Mouse (Mus musculus) erythroid progenitor cell, adult 5-6 weeks (primary cell): Measurements from ENCODE around the gene Slc38a3. TPM values are rescaled to one million over a fixed set of nuclear protein-coding genes. Genes with fewer than 3 reads are reported as not detected.

ENCODE experiments used
- ATAC-seq: replicated peaks from 2 replicates; pipeline ENCODE4 v1.8.0; 2016; ENCODE audit warnings: moderate number of reproducible peaks, mild to moderate bottlenecking, moderate TSS enrichment, inconsistent platforms; ENCODE audit not compliant: poor library complexity, low FRiP score, severe bottlenecking
- total RNA-seq, 2 experiments: library from RNA; stranded (forward) in 1 of 2; stranded (reverse) in 1 of 2; fragments of 150-400 nt in 1 of 2; fragments of 186-747, 209-891 nt in 1 of 2; gene quantifications; 2 replicates each; pipeline versions ENCODE4 v1.2.3 to v1.2.4; 2015 to 2017; ENCODE audit warnings: low replicate concordance in 2 of 2

Gene Slc38a3
- total RNA-seq (2015; ENCODE audit: low replicate concordance) (not detected in 2 replicates), total RNA-seq (2017; ENCODE audit: low replicate concordance) (not detected in 2 replicates)

DNA sequence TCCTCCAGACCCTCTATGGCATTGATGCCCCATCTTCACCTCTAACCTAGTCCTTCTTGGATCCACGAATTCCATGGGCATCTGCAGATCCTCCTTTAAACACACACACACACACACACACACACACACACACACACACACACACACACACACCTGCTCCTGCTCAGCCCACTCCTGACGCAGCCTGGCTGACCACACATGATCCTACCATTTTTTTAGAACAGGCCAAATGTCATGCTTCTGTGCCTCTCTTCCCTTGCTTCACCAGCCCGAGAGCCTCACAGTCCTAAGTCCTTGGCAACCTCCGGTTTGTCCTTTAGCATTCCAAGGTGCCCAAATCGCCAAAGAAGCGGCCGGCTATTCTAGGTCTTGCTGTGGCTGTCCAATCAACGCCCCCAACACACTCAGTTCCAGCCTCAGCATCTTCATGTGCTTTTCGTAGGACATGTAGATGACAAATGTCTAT, at the start of gene Slc38a3:
Gene Slc38a3 (minus strand): TSS at position 51 of the 466 bp plus-strand sequence.
- no peak for ATAC-seq

DNA sequence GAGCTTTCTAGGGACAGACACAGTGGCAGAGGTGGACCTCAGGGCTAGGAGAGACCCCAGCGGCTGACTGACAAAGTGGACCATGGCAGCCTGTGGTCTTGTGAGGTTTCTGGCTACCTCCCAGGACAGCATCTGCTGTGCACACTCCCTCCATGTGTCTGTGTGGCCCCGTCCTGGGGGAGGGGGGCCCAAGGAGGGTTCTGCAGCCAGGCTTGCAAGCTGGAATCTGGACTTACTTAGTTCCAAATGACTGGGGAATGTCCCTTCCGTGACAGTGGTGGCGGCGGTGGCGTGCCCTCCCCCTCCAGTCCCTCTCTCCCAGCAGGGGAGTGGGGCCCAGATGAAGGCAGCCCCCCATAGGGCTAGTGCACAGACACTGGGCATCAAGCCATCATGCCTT, 47.6 kb upstream of the Slc38a3 start:
- ATAC-seq: no peak

DNA sequence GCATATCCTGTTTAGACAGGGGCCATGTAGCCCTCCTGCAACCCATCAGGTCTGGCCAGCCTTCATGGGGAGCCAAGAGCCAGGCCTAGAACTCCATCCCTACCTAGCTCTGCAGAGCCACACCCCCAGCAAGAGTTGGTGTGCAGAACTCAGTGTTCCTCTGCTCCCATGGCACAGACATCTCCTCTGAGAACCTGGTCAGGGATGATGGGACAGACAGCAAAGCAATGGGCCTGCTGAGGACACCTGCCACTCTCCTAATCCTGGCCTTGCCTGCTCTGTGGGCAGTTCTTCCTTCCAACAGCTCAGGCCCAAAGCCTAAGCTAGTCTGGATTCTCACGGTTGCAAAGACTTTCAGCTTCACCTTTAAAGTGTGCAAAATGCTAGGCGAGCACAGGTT, 46.3 kb upstream of the Slc38a3 start:
- ATAC-seq: no peak

DNA sequence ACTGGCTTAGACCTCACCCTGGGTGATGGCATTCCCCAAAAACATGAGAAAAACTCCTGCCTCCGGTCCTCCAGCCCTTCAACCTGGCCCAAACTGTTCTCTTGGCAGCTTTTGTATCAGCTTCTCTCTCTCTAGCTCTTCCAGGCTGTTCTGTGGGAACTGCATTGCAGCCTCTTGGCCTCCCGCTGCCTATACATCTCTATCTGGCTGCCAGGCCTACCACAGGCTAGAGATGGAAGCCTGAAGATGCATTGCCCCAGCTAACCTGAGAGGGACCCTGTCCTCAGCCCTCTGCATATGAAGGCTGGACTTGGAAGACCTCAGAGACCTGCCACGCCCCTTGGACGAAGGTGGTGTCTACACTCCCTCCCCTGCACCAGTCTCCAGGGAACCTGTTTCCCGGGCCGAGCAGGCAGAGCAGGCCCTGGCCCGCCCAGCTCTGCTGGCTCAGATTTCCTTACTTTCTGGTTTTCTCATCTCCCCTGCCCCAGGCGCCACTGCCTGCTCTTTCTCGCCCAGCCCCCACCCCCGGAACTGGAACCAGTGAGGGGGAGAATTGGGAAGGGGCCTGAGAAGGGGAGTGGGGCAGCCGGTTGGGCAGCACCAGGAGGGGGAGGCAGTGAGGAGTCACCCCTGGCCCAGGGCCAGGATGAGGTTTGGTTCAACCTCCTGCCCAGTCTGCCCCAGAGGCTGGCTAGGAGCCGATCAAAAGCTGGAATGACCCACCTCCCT, 45.1 kb upstream of the Slc38a3 start:
- no peak for ATAC-seq

DNA sequence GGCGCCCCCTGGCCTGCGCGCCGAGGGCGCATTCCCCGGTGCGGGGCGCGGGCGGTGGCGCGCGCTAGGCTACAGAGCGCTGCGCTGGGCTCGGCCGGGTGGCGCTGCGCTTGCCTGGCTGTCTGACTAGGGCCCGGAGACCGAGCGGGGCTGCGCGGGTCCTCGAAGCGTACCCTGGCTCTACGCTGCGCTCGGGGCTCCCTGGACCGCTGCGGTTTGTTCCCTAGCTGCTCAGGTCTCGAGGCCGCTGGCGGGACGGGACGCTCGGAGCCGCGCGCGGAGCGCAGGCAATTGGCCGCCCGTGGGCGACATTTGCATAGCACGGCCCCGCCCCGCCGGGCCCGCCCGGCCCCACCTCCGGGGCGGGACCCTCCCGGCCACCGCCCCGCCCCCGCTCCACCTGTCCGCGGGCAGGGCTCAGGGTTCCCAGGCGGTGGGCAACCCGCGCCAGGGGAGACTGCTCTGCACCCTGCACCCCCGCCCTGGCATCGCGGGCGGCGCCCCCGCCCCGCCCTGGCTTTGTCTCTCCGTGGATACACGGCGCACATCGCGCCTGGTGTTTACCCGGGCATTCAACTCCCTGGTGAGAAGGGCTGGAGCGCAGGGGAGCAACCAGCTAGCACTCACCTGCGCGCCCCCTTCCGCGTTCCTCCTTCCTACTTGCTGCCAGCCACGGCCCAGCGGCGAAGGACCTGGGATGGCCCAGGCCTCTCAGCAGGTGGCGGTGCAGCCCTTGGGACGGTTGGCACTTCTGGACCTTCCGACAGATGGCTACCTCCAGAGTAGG, 40.6 kb upstream of the Slc38a3 start, which contains the start of gene Sema3f:
Gene Sema3f (minus strand): TSS at position 779 of the 787 bp plus-strand sequence.
- ATAC-seq: peak; percentile 55

DNA sequence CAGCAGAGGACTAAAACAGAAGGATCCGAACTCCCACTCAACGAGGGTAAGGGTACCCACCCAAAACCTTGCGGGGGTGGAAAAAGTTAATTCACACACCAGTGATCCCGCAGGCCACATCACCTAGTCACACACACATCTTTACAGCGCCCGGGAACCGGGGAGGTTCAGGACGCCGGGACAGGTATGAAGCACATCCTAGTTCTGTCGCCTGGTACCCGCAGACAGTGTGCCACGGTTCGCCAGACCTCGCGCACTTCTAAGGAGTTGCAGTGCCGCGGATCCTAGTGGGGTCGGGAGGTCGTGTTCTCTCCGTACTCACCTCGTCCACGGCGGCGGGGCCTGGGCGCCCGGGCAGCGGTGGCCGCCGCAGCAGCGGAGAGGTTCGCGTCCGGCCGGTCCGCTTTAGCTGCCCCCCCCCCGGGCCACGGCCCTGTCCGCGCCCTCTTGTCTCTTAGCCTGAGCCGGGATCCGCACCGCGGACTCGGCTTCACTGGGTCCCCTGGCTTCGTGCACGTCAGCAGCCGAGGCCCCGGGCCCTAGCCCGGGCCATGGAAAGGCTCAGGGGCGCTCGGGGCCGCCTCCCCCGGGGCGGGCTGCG, 39.9 kb upstream of the Slc38a3 start:
- ATAC-seq: no peak

DNA sequence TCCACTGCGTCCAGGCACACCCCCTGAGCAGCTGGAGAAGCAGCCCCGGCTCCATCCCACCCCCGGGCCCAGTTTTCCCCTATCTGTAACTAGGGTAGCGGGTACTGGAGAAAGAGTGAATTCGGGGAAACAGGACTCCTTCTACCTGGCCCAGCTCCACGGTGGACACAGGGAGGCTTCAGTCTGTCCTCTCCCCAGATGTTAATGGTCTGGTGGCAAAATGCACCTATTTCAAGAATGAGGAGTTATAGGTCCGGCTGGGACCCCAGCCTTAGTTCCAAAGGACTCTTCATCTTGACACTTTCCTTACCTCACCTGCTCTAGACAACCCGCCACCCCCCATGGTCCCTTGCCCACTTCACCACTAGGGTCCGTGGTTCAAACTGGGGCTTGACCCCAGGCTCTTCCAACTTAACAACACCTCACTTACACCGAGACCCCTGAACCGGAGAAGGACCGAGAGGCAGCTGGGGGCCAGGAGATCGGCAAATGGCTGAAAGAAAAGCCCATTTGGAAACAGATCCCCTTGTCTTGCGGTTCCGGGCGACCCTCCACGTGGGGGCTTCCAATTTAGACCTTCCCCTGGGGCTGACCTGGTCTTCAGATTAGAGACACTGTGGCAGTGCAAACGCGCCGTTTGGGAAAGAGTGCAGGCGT, 39.2 kb upstream of the Slc38a3 start:
- no peak for ATAC-seq

DNA sequence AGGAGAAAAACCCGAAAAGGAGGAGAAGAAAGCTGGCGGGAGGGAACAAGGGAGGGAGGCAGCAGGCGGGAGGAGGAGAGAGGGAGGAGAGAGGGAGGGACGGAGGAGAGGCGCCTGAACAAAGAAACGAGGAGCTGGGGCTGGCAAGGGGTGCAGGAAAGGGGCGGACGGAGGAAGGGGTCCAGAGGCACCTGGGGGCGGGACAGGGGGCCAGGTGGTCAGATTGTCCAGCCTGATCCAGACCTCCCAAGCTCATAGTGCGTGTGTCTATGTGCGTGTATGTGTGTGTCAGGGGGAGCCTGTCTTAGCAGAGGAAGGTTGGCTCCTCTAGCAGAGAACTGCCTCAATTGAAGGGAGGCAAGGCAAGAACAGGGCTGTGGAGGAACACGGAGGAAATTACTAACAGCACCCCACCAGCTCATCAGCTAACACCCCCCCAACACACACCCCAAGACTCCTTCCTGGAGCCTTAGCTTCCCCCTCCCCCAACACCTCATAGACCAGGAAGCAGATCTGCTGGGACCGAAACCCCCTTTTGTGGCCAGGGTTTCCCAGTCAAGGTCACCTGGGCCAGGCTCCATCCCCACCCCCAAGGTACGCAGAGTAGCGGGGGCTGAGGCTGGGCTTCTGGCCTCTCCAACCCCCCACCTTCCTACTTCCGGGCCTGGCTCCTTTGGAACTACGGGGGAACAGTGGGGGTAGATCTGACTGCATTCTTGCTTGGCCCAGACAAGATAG, 38.5 kb upstream of the Slc38a3 start:
- ATAC-seq: no peak

DNA sequence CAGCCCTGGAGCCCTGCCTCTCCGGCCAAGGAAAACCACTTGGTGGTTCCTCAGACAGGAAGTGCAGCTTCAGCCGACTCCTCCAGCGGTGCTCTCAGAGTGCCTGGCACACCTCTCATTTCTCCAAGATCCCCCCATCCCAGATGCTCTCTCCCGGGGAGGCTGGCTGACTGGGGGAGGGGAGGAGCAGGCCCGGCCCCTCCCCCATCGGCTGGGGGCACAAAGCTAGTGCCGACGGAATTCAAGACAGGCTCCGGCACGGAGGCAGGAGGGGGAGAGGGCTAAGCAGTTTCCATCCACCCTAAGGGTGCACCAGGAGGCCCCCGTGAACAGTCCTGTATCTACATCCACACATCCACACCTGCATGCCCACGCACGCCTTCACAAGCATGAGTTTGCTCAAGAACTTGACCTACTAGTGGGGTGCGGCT, 37.5 kb upstream of the Slc38a3 start:
- no peak for ATAC-seq

DNA sequence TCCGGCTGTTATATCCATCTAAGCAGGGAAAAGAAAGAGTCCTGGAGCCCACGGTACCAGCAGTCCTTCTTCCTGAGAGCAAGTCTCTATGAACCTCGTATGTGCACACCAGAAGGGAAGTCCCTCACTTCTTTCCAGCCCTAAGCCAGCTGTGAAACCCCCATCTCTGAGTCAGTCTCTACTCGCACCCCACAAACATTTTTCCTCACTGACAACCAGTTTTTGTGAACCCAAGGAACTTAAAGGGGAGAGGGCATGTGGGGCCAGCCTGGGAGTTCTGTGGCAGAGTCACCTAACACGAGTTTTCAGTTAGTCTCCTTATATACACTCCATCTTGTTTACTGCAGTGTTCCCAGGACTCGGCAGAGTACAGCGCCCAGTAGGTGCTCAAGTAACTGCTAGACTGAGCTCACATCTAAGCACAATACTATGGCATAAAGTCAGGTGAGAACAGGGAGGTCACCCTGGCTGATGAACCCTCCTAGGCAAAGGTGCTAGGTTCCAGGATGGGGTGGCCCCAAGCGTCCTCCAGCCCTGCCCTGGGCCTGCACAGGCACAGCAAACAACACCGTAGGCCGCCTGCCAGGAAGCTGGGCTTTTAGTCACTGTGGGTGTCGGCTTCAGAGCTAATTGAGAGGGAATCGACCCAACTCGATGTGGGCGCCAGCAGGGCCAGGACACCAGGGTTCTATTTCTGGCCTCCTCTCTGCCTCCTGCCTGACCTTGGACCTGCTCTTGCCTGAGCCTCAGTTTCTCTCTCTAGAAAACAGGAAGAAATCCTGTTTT, 34.2 kb upstream of the Slc38a3 start:
- ATAC-seq: no peak

DNA sequence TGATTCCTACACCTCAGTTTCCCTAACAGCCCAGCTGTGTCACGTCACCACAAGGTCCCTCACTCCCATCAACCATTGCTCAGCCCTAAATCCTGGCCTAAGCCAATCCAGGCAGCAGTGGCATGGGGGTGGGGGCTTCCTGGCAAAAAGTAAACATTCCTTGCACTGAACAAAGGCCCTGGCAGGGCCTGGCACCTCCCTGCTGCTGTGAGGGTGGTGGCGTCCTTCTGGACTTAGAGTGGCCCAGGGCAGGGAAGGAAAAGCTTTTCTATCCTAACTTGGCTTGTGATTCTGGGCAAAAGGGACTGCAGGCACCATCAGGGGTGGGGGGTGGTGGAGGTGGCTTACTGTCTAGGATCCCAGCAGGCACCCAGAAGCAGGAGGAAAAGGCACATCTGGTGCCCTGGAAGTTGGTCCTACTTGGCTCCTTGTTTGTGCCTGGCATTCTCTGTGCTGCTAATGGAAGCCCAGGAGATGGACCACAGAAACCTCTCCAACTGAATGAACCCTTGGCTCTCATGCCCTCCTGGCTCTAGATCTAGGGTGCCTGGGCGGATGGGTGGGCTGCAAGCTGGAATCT, 33.4 kb upstream of the Slc38a3 start:
- no peak for ATAC-seq

DNA sequence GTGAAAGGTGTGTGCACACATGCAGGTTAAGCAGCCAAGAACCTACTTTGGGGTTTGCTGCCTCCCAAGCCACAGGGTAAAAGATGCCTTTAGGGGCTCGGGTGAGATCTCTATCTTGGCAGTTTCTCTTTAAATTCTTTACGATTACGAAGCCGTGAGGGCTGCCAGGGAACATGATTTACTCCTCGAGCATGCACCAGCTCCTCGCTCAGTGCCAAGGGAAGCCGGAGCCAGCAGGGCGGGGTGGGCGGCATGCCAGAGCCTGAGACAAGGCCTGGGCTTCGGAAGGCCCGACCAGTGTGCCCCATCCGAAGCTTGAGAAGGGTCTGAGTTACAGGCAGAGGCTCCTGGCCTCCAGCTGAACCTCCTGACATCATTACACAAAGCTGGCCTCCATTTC, 32.3 kb upstream of the Slc38a3 start:
- ATAC-seq: no peak

DNA sequence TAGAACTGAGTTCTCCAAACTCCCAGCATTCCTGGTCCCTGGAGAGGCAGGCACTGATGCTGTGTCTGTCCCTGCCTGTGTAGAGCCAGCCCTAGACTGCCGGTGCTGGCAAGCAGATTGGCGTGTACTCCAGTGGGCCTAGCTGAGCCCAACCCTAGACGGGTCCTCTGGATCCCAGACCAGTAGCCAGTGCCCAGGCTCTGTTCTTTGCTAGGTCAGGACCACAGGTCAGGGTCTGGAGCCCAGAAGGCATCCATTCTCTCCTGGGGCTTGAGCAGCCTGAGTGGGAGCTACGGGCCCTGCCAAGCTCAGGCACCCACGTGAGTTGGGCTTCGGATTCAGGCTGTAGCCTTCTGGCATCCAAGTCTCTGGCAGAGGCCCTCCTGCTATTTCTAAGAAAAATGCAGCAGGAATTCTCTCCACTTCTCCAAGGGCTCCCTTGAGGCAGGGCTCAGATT, 30.8 kb upstream of the Slc38a3 start:
- ATAC-seq: no peak

DNA sequence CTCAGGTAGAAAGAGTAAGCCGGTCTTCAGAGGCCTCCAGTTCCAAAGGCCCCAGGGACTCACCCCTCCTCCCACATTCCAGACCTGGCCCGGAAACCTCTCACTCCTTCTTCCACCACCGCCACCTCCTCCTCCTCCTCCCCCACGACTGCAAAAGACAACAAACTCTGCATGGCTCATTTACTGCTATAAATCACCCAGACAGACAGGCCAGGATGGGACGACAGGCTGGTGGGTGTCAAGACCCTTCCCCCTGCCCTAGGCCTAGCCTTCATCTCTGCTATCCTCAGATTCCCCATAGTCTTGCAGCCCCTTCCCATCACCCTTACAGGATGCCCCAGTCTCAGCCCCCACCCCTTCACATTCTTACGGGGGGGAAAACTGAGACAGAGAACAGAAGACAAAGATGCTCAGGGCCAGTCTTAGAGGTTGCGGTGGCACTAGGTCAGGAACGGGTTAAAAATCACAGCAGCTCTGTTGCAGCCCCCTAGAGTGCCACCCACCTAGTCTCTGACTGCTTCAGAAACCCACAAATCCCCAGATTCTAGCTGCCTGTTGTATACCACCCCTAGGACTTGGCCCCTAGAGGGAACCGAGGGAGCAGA, 30.1 kb upstream of the Slc38a3 start:
- no peak for ATAC-seq

DNA sequence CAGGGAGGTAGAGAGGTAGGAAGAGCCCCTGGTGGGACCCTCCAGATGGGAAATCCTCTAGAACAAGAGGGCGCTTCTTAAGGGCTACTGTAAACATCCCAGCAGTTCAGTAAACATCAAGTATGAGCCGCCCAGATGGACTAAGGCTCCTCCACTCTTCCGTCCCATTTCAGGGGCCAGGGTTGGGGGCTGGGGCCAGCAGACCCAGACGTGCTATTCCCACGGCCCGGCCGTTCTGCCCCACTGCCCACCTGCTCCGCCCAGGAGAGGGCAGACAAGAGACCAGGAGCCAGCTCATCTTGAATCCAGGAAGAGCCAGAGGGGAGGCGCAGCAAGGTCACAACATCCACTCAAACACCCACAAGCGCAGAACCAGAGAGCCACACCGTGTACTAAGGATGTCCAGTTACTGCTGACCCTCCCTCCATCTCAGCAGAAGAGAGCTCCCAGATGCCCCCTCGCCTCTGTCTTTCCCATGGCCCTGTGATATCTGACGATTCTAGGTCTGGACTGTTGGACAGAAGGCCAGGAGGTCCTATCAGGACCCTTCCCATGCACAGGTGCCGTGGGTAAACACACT, 29.4 kb upstream of the Slc38a3 start:
- no peak for ATAC-seq

DNA sequence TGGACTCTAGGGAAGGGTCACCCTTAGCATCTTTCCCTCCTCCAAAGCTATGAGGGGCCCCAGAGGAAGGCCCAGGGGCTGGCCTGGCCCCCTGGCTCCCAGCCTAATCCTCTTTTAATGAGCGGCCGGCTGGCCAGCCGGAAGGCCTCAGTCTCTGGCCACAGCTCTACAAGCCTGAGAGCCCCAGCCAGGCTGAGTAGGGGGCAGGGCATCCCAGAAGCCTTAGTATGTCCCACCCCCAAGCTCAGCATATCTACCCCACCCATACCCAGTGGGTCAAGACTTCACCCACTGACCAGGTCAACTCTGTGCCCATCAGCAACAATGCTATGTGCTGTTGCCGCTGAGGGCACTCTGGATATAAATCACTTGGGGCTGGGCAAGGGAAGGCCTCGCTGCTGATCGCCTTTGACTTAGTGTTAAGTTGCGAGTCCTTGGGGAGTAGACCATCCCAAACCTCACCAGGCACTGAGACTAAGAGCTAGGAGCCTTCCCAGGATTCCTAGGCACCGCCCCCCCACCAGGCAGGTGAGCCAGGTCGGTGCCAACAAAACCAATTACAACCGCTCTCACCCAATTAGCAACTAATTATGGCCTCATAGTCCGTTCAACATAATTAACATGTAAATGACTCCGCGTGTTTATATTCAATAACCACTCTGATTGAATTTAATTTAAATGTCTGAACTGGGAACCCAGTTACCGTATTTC, 28.6 kb upstream of the Slc38a3 start:
- ATAC-seq: no peak
